Mouse (Mus musculus) 3T3-L1 (cell line): ENCODE results near the gene Arhgap15.

Source experiments
- DNase-seq: peaks from one replicate; pipeline ENCODE4 v3.0.0-alpha.2; 2015; ENCODE audit warnings: low read depth, low spot score

The Arhgap15 gene

DNA sequence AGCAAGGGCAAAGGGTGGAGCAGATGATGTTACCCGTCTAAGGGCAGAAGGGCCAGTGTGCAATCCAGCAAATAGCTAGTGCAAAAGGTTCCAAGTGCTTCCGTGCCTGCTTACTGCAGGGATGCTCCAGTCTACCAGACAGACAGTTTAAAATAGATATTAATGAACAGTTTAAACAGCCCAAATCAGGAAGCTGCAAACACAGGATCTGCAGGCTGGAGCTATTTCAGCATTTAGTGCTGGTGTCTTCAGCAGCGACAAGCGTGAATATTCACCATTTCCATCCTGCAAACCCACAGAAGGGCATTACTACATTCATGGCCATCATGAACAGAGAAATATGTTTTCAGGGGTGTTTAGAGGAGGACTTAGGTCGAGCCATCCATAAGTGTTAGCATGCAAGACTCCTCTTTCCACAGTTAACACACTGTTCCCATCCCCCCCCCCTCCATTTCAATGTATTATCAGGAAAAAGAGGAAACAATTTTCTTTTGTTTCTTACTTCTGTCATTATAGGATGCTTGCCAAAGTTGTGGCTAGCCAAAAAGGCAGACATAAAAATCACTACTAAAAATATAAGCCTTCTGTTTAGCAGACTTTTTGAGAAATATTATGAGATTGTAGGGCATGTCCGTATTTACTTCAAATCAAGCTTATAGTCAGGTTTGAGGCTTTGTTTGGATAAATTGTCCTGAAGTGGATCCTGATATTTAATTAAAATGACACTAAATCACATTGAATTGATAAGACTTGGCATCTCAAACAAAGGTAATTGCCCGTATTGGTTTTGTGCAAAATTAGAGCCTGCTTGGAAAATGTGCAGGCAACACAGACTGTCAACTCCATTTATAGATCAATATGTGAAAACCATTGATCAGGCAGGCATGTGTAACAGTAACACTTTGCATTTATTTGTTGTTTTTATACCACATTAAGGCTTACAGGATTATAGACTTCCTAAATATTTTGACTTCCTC lies 35.4 kb downstream of the Arhgap15 start:
- no peak for DNase-seq

DNA sequence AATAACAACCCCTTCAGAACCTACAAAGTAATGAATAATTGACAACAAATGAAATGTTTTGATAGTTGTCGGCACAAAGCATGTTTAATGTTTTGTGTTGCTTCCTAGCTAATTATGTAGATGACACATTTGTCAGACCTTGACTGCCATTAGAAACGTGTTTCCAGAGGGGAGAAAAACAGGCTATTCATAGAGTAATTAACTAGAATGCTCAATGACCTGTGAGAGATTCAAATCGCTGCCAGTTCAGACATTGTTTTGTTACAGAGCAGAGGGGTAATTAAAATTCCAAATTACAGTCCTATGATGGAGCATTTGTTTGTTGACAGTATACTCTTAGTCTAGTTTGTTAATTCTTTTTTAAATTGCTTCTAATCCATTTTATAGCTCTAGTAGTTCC lies 37.5 kb downstream of the Arhgap15 start:
- DNase-seq: no peak

DNA sequence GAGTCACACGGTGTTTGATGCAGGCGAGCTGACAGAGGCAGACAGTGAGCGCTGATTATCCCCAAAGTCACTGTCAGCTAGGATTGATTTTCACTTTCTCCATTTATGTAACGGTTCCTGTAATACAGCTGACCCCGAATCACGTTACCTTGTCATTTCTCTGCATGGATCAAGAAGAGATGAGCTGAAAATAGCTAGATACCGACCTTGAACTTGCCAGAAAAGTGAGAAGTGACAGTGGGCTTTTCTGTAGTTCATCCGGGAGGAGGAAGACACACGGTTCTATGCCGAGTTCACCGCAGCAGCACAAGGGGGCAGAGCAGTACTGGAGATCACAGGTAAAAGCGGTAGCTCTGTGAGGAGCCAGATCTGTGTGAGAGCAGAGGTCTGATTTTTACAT lies 38.5 kb downstream of the Arhgap15 start:
- peak; percentile 22 for DNase-seq

DNA sequence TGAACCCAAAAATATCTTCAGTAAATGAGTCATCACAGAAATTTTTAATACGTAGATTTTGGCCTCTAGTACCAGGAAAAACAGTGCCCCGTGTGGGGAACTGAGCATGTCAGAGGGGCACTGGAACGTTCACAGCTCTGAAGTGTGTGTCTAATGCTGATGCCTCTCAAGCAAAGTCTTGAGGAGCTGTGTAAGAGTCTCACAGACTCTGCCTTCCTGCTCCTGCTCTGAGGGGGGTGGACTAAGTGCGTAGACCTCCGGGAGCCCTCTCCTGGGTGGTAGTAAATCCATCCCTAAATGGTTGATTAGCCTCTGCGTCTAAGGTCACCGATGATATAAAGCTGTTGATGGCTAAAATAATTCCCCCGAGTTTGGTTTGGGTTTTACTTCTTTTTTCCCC lies 39.9 kb downstream of the Arhgap15 start:
- no peak for DNase-seq

DNA sequence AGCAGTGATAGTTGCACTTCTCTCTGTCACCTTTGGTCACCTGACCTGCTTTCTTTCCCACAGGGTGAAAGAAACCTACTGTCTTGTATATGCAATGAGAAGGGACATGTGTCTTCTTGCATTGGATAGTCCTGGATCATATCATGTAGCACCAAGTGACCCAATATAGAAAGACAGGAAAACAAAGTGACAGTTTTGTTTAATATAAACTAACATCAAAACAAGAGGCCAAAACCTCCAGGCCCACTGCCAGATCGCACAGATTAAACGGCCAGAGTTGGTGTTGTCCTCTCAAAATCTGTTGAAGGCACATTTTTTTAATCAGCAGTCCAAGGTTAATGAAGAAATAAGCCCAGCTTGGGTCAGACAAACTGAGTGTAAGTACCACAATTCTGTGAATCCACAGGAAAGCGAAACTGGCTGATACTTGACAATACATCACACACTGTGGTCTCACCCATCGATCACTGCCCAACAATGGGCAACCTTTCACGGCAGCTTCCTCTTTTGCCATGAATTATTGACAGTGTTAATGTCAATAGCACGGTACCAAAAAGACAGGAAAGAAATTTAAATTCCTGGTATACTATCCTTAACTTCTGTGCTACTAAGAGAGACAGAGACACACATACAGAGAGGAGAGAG lies 41.5 kb downstream of the Arhgap15 start:
- no peak for DNase-seq

DNA sequence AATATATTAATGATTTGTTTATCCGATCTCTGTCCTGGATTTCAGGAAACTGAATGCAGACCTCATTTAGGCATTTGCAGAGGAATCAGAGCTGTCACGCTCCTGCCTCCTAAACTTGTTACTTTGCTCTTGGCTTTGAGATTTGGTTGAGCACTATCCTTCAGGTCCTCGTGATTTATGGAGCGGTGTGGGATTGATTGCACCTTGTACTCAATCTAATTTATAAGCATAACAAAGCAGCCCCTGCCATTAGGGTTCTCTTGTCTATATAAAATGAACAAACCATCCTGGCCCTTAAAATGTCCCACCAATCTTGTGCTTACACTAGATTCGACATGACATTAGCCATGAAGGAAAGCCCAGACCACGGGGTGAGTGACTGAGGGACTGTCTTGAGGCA lies 43.0 kb downstream of the Arhgap15 start:
- no peak for DNase-seq

DNA sequence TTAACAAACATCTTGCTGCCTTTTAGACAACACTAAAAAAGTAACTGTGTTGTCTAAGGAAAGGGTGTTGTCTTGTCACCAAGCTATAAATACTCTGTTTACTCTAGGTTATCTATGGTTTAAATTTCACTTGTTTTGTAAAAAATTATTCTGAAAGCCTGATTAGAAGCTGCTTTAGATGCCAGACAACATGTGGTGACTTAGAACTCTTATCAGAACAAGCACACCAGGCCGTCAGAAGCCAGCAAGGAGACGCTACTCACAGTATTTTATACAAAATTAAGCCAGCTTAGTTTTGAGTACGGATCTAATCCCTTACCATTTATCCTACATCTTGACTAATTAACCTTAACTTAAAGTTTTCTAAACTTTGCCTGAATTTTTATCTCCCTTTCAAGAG lies 44.5 kb downstream of the Arhgap15 start:
- no peak for DNase-seq

DNA sequence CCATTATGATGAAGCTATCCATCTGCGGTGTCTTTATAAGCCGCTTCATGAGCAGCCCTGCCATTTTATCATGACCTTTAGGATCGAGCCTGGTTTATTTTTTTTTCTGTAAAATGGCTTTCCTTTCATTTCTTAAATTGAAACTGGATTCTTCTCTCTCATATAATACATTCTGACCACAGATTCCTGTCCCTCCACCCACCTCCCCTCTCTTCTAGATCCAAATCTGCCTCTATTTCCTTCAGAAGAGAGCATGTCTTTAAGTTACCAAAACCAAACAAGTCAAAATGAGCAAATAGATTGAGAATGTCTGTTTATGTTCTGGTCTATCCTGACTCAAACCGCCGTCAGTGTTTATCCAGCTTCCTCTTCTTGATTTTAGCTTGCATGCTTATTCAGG lies 46.1 kb downstream of the Arhgap15 start:
- DNase-seq: no peak

DNA sequence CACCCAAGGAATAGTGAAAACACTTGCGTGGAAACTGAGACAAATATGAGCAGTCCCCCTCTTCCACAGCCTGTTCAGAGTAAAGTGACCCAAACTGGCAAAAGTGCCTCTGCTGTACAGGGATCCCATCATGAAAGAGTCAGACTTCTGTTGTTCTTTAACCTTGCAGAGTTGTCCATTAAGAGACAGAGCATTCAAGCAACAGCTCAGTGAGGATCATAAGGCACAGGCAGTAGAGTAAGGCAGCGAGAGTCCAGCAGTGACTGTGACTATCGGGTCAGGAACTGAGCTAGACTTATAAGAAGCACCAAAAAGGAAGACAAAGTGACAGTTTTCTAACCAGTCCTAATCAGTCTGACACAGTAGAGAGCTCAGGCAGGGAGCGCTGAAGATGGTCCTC lies 47.8 kb downstream of the Arhgap15 start:
- no peak for DNase-seq

DNA sequence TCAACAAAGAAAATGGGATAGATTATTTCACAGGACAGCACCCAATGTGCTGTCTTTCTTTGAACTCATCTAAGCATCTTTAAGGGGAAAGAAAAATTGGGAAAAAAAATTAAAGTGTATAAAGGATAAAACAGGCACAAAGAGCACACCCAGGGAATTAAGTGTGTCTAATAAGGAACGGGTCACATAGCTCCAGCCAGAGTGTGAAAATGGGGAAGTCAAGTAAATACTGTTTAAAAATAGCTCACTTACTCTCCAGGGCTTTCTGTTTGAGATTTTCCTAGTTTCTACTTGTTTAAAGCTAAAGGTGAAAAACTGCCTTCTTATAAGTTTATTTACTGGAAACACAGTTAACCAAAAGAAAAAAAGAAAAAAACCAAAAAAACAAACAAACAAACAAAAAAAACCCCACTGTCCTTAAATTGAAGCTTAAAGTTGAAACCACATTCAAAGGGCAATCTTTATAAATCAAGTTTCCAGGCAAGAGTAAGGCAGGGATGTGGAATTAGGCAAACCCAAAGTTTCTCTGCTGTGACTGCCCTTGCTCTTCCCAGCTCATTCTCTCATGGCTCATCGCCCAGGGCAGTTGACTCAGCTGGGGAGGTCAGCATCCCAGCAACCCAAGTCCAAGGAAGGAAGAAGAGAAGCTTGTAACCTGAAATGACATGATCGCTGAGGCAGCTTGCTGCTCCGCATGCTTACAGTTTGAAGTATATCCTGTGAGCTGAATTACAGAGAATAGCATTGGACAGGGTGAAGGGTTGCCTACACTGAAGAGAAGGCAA lies 57.5 kb downstream of the Arhgap15 start:
- peak; percentile 36 for DNase-seq

DNA sequence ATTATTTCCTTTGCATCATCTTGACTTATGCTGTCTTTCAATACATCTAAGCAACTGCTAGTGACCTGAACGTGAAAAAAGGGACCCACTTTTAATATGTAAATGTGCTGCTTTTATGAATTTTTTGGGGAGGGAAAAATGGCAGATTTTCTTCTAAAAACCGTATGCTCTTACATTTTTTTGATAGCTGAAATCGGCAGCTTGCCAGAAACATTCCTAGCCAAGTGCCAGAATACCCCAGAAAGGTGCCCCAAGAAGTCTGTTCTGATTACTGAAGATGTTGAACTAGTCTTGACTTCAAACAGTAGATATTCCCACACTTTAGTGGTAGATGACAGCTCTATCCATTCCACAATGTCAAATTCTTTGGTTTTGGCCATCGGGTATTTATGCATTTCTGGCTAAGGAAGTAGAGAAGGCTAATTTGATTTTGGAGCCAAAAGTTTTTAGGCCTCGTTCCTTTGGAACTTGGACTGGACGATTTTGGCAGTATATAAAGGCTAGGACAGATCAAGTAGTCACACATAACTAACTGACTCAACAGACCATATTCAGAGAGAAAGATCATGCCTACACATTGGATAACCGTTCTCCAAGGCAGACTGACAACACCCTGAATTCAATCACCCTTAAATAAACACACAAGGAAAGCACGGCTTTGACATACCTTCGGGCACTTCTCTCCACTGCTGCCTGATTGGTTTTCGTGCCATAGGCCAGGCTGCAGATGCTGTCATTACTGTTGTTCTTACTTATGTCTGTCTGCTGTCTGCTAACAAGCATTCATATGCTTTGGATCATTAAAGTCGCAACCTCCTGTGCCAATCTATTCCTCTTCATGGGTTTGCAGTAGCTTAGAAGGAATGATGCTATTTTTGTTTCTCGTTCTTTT lies 67.5 kb downstream of the Arhgap15 start:
- DNase-seq: no peak

DNA sequence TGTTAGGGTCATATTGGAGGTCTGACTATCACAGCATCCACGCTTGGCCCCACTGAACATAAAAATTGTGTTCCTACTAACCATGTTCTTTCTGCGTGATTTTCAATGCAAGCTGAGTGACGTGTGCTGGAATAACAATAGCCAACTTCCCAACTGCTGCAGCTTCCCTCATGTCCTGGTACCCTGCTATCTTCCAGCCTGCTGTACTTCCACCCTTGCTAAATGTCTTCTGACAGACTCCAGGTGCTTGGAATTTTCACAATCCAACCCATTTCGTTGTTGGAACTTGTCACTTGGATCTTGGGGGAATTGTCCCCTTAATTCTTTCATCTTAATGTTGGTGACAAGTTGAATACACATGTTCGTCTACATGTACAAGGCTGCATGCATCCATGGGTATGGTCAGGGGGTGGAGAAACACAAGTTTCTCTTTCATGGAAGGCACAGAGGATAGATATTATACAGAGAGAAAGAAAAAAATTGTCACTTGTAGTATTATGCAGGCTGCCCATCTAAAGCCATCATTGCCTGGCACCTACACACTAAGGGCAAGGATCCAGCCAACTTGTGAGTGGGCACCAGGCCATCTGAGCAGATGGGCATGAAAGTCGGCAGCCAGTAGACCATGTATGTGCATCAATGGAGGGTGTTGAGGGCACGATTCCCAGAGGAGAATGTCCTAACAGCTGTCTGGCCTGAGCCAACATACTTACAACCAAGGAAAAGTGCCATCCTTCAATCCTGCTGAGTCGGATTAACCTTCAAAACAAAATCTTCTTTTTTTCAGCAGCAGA lies 68.4 kb downstream of the Arhgap15 start:
- DNase-seq: no peak

DNA sequence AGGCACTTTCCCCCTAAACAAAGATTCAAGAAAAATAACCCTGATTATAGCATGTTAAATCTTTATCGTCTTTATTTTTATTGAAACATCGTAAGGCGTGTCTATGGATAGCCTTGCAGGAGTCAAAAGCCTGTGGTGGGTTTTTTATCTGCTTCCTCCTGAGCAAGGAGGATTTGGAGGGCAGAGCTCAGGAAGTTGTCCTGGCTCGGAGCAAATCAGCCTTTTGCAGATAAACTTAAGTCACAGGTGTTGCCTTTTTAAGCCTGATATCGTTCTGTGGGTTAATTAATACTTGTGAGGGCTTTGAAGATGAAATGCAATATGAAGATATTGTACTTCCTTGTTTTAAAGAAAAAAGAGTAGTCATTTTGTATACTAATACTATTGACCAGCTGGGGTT lies 87.3 kb downstream of the Arhgap15 start:
- DNase-seq: no peak

DNA sequence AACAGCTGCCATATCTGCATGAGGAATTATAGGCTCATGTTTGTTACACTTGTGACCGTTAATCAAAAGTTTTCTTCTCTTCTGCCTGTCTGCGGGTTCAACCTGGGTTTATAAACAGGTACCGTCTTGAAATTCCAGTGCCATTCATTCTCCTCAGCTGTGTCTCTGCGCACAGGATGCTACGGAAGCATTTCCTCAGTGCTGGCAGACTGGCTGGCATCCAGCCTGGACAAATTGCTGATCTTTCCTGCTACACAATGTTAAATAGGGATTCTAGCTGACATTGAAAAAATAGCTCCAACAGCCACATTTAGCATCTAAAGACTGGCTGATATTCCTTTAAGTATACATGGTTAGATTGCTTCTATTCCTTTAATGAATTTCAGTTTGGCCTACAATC lies 93.0 kb downstream of the Arhgap15 start:
- no peak for DNase-seq

DNA sequence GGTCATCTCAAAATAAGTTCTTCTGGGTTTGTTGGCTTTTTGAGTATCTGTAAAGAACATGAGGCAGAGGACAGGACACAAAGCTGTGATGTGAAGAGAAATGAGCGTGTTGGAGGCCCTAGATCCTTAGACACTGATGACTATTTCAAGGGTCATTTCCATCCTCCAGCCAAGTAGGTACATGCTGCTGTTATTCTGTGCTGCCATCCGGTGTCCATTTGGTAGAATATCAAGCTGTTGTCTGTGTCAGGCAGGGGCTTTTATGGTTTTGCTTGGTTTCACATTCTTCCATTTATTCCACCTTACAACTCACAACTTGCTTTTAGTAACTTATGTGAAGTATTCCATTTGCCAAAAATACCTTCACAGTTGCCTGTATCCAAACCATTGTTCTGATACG lies 102.6 kb downstream of the Arhgap15 start:
- peak; percentile 10 for DNase-seq

DNA sequence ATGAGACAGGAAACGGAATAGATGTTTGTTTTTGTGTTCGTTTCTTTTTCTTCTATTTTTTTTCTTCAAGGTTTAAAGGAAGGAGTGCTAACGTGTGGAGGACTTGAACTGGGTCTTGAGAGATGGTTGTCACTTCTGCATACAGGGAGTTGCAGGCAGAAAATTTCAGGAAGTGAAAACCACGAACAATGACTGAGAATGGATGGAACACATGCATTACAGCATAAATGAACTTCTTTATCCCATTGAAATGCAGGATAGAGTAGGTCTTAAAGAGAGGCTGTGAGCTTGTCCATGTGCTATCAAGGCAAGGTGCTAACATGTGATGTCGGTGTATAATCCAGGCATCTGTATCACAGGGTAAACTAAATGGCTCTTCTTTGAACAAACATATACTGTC lies 114.1 kb downstream of the Arhgap15 start:
- no peak for DNase-seq

DNA sequence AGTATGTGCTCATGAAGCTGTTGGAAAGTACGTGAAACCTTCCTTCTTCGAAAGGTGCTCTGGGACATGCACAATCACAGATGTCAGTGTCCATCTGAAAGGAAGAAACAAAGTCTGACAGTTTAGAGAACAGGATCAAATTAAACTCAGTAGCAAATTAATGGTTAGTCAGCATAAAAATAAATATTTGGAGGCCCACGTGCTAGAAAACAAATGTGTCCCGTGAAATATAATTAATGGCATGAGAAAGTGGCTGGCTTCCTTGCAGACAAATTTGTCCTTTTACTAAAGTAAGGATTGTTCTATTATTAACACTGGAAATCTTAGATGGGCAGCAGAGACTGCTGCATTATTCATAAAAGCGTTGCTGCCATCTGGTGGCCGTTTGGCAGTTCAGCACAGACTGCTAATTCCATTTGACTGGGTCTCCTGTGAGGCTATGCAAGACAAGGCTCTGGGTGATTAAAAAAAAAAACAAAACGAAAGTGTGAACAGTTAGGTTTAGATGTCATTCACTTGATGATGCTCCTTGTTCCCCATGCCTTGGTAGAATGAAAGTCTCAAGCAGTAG lies 153.9 kb downstream of the Arhgap15 start:
- peak; percentile 85 for DNase-seq

DNA sequence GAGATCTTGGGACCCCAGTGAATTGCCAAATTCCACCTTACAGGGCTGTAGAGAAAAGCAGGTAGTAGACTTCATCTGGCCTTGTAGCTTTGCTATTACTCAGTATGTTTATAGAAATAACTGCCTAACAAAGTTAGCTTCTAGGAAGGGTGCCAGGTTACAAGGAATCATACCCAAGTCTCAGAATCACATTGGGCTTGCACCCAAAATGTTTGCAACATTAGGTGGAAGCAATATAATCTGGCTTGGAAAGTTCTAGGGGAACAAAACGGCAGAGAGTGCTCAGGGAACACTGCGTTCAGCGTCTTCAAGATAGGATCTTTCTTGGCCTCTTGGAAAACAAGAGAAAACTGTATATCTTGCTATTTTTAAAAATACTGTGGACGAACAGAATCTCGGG lies 158.9 kb downstream of the Arhgap15 start:
- peak; percentile 35 for DNase-seq

DNA sequence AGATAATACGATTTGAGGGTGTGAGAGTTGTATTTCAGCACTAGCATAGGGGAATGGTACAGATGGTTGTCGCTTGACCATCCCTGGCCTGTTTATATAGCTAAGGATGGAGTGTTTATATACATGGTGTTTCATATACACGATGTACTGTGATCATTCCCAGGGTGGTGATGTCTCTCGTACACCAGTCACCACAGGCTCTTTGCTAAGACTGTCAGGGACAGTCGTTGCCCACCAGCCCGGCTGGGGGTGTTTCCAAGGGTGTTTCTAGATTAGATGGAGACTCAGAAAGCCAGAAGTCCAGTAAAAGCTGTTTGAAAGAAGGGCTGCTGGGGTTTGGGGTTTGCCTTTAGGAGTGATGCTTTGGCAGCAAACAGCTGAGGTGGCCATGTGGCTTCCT lies 165.5 kb downstream of the Arhgap15 start:
- no peak for DNase-seq

DNA sequence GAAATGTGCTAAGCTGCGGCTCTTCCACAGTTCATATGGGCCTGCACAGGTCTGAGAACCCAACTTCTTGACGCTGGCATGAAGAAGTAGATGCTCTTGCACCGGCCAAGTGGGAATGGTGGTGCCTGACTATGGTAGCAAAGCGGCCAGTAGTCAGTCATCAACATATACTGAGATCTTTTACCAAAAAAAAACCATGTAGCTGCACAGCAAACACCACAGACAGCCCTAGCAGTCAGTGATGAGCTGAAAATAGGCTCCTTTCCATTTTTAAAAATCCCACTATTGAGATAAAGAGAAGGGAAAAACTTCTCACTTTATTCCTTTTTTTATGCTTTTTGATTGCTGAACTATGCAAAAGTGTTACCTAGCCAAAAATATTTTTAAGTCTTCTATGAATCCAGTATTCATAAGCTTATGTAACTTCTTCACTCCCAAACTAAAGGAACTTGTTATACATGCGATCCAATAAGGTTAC lies 175.3 kb downstream of the Arhgap15 start:
- DNase-seq: no peak
